Mouse (Mus musculus) frontal cortex, postnatal 10 days (tissue): Measurements from ENCODE around the gene Mlst8.
"Not testable (repeated sequence)": the region's sequence is repeated elsewhere in the genome, so short reads cannot be mapped to it uniquely, and the experiment has no call there.

ENCODE experiments used
- DNase-seq, 2 experiments: peaks; one replicate each; pipeline ENCODE4 v3.0.0; 2022; ENCODE audit warnings: low spot score in 2 of 2, mixed read lengths in 1 of 2

The Mlst8 gene

GRCm38 (mm10) chr17:24427170-24427557, 51.7 kb downstream of the Mlst8 start:
- no peak for DNase-seq

GRCm38 (mm10) chr17:24426471-24427169, 52.3 kb downstream of the Mlst8 start, which contains the start of gene Eci1:
Eci1 (plus strand) TSS chr17:24426641.
- DNase-seq = peak; percentile 89 to 90

- no peak for DNase-seq
These were observed 53.0 kb downstream of the Mlst8 start for GRCm38 (mm10) chr17:24425905-24426304.

GRCm38 (mm10) chr17:24425326-24425725, 53.6 kb downstream of the Mlst8 start:
- not testable (repeated sequence) for DNase-seq

- no peak for DNase-seq
These were observed 54.4 kb downstream of the Mlst8 start for GRCm38 (mm10) chr17:24424489-24424888.
